Mouse (Mus musculus) urinary bladder, postnatal 14 days (tissue): ENCODE measurements at regions not wholly inside any gene's neighbourhood (a gene's known extent, or its start where the extent isn't known, plus 50 kb on each side); places are given as distances from the start of the nearest gene placed in this dataset.

Experiments used
- DNase-seq: peaks from one replicate; pipeline ENCODE4 v3.0.0; 2021; ENCODE audit warnings: low spot score

- DNase-seq, result no peak
Observed at GRCm38 (mm10) chr10:43750401-43750800, 151.1 kb downstream of the Qrsl1 start.

GRCm38 (mm10) chr10:43750854-43751253 lies 150.7 kb downstream of the Qrsl1 start:
- no peak for DNase-seq

DNA sequence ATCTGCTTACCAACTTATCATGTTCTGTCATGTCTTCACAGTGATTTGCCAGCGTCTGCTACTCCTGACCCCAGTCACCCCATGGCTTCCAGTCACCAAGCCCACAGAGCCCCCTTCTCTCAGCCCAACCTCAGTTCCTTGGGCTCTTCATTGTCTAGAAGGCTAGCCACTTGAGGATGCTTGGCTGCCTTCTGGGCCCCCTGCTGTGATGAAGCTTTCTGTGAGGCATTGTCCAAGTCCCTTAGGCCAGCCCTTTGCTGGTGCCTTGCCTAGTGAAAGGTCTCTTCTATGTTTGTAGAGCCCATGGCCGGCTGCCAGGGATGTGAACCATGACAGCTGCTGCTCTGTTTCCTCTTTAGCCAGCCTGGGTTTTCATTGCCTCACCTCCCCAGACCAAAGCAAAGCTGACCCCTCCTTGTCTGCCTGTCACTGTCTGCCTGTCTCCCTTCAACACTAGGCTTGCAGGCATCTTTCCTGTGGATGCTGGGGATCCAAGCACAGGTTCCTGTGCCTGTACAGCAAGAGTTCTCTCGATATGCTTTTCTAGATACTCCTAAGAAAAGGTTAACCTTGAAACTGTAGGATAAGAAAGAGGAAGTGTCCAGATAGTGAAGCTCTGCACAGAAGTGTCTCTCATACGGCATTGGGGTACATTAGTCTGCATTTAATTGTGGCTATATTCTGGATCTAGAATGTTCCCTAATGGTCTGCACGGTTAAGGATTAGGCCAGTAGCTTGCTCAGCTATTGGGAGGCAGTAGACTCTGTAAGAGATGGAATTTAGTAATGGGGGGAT lies 149.5 kb downstream of the Qrsl1 start:
- peak; percentile 68 for DNase-seq

DNA sequence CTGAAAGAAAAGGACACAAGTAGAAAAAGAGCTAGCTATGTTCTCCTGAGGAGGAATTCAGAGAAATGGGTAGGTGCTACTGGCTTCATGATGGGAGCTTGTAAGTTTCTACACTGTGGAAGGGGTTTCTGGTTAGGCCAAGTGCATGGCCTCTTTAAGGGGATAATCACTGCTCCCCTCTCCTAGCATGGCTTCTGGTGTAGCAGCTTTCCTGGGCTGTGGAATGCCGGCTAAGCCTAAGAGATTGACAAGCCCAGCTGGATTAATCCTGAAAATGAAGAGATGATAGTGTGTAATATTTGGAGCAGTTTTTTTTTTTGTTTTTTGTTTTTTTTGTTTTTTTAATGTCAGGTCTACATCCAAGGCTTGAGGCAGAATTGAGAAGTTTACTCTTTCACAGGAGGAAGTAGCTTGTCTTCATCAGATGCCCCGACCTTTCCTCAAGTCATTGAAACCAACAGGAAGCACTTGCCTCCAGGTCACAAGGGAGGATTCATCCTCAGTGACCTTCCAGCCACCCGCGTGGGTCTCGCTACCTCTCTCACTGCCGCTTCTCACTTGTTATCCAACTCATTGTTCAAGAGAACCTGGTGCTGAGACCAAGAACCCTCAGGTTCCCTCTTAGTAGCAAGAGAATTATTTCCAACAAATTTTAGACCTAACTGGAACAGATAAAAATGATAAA lies 144.5 kb downstream of the Qrsl1 start:
- no peak for DNase-seq

DNA sequence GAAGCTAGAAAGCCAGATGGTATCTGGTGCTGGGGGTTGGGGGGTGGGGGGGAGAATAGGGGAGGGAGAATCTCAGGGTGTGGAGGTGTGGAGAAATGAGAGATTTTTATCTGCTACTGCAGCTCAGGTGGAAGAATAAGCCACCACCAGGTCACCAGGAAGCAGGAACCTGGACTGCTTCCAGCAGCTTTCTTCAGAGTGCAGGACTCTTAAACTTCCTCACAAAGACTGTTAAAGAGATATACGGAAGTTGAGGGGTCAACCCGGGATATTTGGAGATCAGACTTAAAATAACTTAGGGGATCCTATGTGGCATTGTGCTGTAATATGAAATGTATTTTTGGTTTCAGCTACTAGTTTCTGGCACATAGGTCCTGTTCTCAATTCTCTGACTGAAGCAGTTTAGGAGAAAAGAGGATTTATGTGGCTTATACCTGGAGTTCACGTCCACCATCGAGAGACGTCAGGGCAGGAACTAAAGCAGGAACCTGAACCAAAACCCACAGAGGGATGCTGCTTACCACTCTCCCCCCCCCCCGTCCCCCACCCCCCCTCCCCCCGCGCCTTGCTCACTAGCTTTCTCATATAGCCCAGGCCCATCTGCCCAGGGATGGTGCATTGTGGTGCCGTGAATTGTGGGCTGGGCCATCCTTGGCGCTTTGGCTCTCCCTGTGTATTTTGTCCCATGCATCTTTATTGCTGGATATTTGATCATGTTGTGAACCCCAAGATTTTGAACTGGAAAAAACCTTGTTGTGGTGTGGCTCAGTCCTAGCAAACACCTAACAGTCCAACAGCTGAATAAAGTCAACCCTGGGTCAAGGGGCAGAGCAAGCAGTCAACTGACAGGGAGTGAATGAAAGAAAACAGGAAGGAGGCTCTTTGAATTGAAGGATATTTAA lies 143.2 kb downstream of the Qrsl1 start:
- peak; percentile 68 for DNase-seq

- DNase-seq, result no peak
Observed at GRCm38 (mm10) chr10:43759186-43759905, 142.2 kb downstream of the Qrsl1 start.

- DNase-seq, result no peak
Observed at GRCm38 (mm10) chr10:43759906-43760281, 141.7 kb downstream of the Qrsl1 start.

GRCm38 (mm10) chr10:43761979-43762570 lies 139.5 kb downstream of the Qrsl1 start:
- DNase-seq, result no peak

DNA sequence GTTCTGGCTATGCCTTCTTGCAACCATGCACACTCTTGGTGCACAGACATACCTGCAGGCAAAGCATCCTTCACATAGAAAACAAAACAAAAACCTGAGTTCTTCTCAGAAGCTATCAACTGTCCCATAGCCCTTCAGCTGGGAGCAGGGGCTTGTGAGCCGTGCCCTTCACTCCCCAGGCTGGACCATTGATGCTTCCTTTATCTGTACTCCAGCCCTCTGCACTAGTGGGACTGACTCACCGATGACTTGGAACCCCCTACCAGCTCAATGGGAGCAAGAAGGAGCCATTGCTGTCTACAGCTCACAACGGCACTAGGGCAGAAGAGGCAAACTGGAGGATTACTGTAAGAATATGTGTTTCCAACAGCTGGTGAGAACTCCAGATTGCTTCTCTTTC lies 137.0 kb downstream of the Qrsl1 start:
- no peak for DNase-seq

DNA sequence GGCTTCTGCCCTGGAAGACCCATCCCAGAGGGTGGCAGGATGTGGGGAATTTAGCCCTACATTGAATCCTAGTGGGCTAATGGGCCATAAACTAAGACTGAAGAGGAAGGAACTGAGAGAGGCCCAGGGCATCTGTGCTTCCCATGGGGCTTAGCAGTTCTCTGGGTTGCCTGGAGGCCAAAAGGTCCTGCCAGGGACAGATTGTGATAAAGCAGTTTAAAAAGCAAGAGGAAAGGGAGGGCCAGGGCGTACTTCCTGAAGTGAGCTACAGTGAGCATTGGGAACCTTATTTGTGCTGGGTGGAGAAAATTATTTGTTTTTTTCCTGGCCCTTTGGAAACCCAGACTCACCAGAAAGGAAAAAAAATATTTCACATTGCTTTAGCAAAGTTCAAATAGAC lies 136.3 kb downstream of the Qrsl1 start:
- DNase-seq, result no peak

DNA sequence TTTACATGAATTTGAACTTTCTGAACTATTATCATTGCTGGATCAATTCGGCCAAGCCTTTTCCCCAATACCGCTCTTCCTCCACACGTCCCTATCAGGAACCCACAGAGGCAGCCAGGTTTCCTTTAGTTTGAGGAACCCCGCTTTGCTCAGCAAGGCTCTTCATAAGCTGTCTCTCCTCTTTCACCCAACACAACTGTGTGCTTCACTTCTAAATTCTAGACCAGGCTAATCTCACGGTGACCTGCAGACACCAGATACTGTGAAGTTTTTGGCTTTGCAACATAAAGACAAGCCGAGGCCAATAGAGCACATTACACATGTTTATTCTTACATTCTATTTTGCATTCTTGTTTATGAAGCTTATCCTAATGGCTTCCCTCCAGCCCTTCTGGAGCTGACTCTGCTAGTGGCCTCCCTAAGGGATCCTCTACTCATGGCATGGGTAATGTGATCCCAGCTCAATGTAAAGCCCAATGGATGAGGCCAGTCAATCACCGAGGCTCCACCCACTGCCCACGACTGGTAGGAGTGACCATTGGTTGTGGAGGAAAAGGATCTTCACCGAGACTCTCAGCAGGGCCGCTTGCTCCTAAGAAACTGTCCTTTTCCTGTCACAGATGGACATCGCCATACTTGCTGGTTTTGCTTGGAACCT lies 135.6 kb downstream of the Qrsl1 start:
- no peak for DNase-seq

- DNase-seq, result no peak
Observed at GRCm38 (mm10) chr10:43767961-43768726, 133.4 kb downstream of the Qrsl1 start.

DNA sequence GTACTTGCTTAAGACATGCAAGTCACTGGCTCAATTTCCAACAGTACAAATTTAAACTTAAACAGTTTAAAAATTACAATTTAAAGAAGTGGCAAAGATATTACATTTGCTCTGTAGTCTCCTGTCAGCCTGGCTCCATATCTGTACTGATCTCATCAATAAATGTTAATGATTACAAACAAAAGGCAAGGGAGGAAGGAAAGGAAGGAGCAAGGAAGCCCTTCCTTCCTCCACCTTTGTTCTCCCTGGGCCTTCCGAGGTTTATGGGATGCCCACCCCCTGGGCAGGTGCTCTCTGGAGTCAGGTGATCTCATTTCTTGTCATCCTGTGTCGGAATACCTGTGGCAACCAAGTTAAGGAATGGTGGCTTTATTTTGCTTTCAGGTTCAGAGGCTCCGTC lies 132.5 kb downstream of the Qrsl1 start:
- DNase-seq, result no peak

DNA sequence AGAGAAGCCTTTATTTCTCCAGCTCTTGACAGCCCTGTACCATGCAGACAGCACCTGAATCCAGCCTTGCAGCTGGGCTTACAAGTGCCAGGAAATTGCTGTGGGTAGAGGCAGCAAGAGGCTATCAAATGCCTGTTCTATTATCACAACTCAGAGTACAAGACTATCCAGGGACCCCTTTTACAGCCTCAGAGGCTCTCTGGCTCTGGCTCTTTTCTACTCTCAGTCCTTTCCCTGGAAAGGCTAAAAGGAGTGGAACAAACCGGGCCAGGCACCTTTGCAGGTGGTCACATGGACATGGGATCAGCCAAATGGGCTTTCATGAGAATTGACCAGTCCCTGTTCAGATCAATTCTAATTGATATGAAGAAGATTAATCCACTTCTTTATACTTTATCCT lies 125.7 kb downstream of the Qrsl1 start:
- no peak for DNase-seq

GRCm38 (mm10) chr10:43777612-43778600 lies 123.6 kb downstream of the Qrsl1 start:
- DNase-seq, result no peak

DNA sequence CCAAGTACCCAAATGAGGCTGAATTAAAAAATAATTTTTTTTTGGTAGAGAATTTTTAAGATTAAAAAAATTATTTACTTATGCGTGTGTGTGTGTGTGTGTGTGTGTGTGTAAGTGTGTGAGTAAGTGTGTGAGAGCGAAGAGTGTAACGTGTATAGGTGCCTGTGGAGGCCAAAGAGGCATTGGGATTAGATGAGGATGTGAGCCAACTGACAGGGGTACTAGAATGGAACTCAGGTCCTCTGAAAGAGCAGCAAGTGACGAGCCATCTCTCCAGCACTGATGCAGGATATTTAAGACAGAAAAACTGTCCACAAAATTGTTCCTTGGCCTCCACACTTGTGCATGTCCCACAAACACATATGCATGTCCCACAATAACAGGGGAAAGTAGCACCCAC lies 121.0 kb downstream of the Qrsl1 start:
- DNase-seq, result no peak

DNA sequence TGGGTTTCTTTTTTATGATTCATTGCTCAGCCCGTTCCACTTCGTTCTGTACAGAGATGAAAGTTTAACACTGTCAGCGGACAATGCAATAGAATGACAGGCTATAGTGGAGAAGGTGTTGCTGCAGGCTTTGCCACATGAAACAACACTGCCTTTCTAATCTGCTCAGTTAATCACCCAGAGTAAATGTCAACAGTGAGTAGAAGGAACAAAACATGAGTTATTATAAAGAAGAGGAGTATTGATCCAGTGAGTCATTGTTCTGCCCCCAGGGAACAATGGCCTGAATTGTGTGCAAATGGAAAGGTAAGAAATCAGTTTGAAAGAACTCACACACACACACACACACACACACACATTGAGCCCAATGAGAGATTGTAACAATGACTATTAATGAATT lies 118.2 kb downstream of the Qrsl1 start:
- no peak for DNase-seq

GRCm38 (mm10) chr10:43790780-43791179 lies 110.8 kb downstream of the Qrsl1 start:
- DNase-seq, result no peak

GRCm38 (mm10) chr10:43791525-43792021 lies 110.0 kb downstream of the Qrsl1 start:
- DNase-seq, result no peak
